Mouse (Mus musculus): ENCODE measurements around the gene Ccdc151.

The Ccdc151 gene

GRCm38 (mm10) chr9:22002194-22003162, at the start of gene Ccdc151, which contains the start of gene Prkcsh:
Gene Ccdc151 (minus strand): TSS chr9:22002634.
Gene Prkcsh (plus strand): TSS chr9:22002806.
- peak; percentile 97 to 99 for DNase-seq

GRCm38 (mm10) chr9:22051958-22052254, 49.5 kb upstream of the Ccdc151 start, which contains the start of gene Elavl3:
Gene Elavl3 (minus strand): TSS chr9:22052023.
- DNase-seq = no peak

DNA sequence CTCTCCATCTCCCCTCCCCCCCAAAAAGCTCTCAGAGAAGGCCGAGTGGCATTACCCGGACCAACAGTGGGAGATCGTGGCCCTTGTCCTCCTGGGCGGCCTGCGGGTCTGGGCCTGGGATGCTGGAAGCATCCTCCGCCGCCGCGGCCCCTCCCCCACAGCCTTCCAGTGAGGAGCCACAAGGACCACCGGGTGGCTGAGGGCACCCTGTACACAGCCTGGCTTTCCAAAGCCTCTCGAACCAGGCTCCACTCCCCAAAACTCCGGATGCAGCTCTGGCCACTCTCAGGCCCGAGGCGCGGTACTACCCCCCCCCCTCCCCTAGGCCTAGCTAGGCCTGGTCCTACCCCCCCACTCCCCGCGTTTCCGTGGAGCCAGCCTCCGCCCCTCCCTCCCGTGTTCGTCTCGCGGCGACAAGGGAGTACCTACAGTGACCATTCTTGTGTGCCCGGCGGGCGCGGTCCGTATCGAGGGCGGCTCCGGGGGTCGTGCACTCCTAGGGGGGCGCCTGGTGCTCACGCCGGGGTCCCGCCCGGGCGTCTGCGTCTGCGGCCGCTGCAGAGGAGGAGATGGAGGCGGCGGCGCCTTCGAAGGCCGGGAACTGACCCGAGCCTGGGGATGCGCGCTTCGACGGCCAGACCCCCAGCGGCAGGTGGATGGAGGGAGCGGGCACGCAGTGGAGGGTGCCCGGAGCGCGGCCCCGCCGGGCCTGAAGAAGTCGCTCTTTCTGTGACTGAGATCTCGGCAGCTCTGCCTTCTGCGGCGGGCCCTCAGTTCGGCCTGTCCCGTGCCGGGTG, 48.9 kb upstream of the Ccdc151 start:
- no peak for DNase-seq

DNA sequence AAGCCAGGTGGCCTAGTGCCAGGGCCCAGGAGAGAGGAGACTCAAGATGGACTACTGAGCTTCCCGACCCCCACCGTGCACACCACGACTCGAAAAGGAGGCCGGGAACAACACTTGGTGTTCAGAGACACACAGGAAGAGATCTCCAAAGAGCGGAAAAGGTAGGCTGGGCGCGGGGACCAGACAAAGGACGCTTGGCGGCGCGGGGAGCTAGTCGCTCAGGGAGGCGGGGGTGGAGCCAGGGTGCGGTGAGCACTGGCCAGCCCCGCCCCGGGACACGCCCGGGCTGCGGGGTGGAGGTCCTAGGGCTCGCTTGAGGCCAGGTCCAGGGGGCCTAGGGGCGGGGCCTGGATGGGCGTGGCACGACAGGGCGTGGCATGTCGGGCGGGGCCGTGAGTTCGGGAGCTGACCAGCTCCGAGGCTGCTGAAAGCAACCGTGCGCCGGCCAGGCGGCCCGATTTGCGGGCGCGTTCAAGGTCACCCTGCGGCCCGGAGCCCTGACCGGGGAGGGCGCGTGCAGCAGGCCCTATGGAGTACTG, 48.0 kb upstream of the Ccdc151 start:
- peak in 1 of 2 experiments; percentile 28 for DNase-seq

DNA sequence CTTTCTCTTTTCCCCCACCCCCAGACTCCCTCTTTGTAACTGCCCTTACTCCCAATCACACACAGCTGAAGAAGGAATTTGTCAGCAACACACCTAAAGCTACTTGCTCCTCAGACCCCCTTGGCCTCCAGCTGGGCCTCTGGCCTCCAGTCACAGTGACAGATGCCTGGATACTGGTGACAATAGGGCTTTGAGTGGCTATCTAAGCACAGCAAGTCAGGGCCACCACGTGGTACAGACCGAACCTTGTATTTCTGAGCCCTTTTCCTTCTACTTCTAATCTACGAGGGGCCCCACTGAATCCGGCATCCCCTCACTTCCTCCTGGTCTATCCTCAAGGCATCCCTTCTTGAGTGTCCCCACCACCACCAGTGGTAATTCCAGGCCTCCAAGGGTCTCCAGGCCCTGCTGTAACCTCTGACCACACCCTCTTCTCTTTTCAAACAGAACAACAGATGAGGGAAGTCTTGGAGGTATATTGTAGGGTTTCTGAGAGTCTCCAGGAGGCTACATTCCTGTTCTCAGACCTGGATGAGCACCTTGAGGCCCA, 47.4 kb upstream of the Ccdc151 start:
- DNase-seq = no peak

DNA sequence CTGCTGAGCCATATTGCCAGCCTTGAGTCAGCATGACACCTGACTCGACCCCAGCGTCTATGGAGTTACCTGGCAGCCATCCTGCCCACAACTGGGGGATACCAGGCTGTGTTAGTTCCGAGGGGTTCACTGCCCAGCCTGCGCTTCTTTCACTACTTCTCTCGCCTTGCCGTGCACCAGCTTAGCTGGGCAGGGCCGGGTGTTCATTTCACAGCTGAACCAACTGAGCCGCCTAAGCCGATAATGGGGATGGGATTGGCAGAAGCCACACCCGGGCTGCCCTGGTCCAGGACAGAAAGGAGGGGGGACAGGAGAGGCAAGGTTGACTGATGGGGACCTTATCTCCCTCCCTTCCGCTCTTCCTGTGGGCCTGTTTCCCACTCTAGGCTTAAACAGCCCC, 46.9 kb upstream of the Ccdc151 start:
- DNase-seq = no peak

DNA sequence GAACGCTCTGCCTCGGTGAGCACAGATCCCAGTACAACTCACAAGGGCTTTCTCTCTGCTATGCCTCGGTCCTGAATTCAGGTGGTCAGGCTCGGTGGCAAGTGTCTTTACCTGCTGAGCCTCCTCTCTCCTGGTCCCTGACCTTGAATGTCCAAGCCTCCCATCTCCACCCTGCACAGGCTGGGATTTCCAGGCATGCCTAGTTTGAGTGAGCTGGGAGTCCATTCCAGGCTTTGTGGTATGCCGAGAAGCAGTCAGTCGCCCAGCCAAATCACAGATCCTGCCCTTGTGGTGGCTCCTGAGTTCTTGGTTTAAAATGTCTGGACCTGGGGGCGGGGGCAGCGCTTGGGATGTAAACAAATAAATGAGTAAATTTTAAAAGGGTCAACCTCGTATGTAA, 44.9 kb upstream of the Ccdc151 start:
- no peak for DNase-seq

DNA sequence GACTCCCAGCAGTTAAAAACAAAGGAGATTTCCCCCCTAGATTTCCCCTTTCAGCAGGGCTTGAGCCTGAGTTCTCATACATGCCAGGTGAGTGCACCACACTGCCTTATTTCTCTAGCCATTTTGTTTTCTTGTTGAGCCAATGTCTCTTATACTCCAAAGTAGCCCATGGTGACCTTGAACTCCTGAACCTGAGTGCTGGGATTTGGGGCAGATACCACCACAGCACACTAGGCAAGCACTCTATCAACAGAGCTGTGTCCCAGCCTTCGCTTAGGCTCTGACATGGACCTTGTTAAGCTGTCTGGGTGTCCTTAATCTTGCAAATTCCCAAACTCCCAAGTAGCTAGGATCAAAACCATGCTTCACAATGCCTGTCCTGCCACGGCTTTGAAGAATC, 39.4 kb upstream of the Ccdc151 start:
- no peak for DNase-seq

- no peak for DNase-seq
These were observed 35.4 kb upstream of the Ccdc151 start for GRCm38 (mm10) chr9:22037826-22038225.

GRCm38 (mm10) chr9:22035300-22036044, 33.0 kb upstream of the Ccdc151 start:
- no peak for DNase-seq

GRCm38 (mm10) chr9:22030386-22030785, 28.0 kb upstream of the Ccdc151 start:
- no peak for DNase-seq

DNA sequence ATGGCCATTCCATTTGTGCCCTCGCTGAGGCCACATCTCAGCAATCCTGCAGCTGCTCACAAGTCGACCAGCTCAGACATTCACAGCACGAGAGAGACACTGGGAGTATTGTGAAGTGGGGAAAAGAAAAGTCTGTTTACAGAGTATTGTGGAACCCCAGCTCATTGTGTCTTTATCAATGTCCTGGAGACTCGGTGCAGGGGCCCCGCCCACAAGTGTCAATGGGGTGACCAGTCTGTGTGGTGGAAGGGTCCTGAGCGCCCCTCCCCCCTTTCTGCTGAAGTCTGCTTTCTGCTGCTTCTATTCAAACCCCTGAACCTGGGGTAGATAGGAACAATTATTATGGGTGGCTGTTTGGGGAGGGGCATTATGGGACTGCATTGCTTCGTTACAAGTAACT, 26.0 kb upstream of the Ccdc151 start:
- DNase-seq = no peak

DNA sequence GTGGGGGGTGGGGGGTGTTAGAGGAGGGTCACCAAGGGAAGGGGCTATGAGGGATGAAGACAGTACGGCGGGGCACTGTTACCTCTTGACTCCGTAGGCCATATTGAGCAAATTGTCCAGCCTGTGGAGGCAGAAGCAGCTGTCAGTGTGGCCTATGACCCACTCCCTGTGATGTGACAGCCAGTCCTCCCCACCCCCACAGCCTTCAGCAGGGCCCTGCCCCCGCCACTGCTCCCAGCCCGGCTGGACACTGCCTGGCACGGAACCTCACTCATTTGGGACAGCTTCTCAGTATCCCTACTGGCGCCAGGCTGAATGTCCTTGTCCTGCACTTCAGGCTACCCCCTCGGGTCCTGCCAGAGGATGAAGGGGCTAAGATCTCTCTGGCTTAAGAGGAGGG, 22.2 kb upstream of the Ccdc151 start:
- DNase-seq = no peak

GRCm38 (mm10) chr9:22017208-22017825, 14.9 kb upstream of the Ccdc151 start:
- DNase-seq = no peak

- DNase-seq = no peak
These were observed 13.8 kb upstream of the Ccdc151 start for GRCm38 (mm10) chr9:22016245-22016644.

DNA sequence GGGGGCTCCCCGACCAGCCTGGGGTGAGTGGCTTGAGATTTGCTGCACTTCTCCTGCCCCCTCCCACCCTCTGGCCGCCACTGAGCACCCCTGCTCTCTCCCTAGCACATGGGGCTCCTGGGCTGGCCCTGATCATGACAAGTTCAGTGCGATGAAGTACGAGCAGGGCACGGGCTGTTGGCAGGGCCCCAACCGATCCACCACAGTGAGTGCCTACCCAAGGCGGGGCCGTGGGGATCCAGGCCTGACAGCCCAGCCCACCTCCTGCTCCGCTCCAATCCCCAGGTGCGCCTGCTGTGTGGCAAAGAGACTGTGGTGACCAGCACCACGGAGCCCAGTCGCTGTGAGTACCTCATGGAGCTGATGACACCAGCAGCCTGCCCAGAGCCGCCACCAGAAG, 10.3 kb upstream of the Ccdc151 start:
- no peak for DNase-seq

GRCm38 (mm10) chr9:22011055-22011454, 8.6 kb upstream of the Ccdc151 start:
- no peak for DNase-seq

GRCm38 (mm10) chr9:22004546-22004945, 2.1 kb upstream of the Ccdc151 start:
- DNase-seq = no peak

DNA sequence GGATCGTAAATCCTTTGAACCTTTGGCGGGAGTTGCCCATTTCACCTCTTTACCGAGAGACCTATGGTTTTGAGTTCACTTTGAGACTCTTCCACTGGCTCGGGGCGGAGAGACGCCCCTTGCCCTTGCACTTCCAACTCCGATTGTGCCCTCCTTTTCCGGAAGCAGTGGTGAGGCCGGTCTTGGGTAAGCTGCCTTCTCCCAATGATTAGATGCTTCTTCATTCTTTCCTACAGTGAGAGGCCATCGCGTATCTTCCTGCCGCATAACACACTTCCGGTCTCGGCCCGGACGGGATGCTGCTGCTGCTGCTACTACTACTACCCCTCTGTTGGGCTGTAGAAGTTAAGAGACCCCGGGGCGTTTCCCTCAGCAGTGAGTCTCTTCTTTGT, 725 bp upstream of the Ccdc151 start:
- DNase-seq = no peak

- DNase-seq = no peak
These were observed 801 bp downstream of the Ccdc151 start for GRCm38 (mm10) chr9:22001633-22002032.

- no peak for DNase-seq
These were observed 2.1 kb downstream of the Ccdc151 start for GRCm38 (mm10) chr9:22000296-22000695.

Data from spleen, adult 18-20 months (tissue).